Mouse (Mus musculus) spleen, postnatal 10 days (tissue): Measurements from ENCODE around the gene Itpr2.

Source experiments
- DNase-seq, 2 experiments: peaks; one replicate each; pipeline ENCODE4 v3.0.0; 2021 to 2022; ENCODE audit warnings: low spot score in 2 of 2

Gene Itpr2

GRCm38 (mm10) chr6:146501866-146502804 lies at the start of gene Itpr2:
Gene Itpr2, minus strand, starts transcription at chr6:146502223.
- peak; percentile 82 to 90 for DNase-seq

- no peak for DNase-seq
Observed at GRCm38 (mm10) chr6:146551326-146551725, 49.3 kb upstream of the Itpr2 start.

GRCm38 (mm10) chr6:146550421-146550820 lies 48.4 kb upstream of the Itpr2 start:
- DNase-seq: no peak

GRCm38 (mm10) chr6:146545289-146545865 lies 43.4 kb upstream of the Itpr2 start:
- no peak for DNase-seq

- no peak for DNase-seq
Observed at GRCm38 (mm10) chr6:146544622-146545021, 42.6 kb upstream of the Itpr2 start.

GRCm38 (mm10) chr6:146540386-146540785 lies 38.4 kb upstream of the Itpr2 start:
- DNase-seq: no peak

- no peak for DNase-seq
Observed at GRCm38 (mm10) chr6:146538661-146539060, 36.6 kb upstream of the Itpr2 start.

- DNase-seq: no peak
Observed at GRCm38 (mm10) chr6:146538071-146538470, 36.0 kb upstream of the Itpr2 start.

GRCm38 (mm10) chr6:146537111-146537510 lies 35.1 kb upstream of the Itpr2 start:
- DNase-seq: no peak

- no peak for DNase-seq
Observed at GRCm38 (mm10) chr6:146535501-146535900, 33.5 kb upstream of the Itpr2 start.

- DNase-seq: no peak
Observed at GRCm38 (mm10) chr6:146533146-146533545, 31.1 kb upstream of the Itpr2 start.

GRCm38 (mm10) chr6:146530769-146531168 lies 28.7 kb upstream of the Itpr2 start:
- no peak for DNase-seq

- DNase-seq: no peak
Observed at GRCm38 (mm10) chr6:146530363-146530762, 28.3 kb upstream of the Itpr2 start.

- DNase-seq: no peak
Observed at GRCm38 (mm10) chr6:146527537-146527936, 25.5 kb upstream of the Itpr2 start.

- no peak for DNase-seq
Observed at GRCm38 (mm10) chr6:146525500-146525899, 23.5 kb upstream of the Itpr2 start.

GRCm38 (mm10) chr6:146521456-146522245 lies 19.6 kb upstream of the Itpr2 start:
- DNase-seq: no peak

GRCm38 (mm10) chr6:146519019-146519418 lies 17.0 kb upstream of the Itpr2 start:
- DNase-seq: no peak

- DNase-seq: no peak
Observed at GRCm38 (mm10) chr6:146515936-146516335, 13.9 kb upstream of the Itpr2 start.

- DNase-seq: peak in 1 of 2 experiments; percentile 60
Observed at GRCm38 (mm10) chr6:146514531-146514948, 12.5 kb upstream of the Itpr2 start.

GRCm38 (mm10) chr6:146513899-146514298 lies 11.9 kb upstream of the Itpr2 start:
- DNase-seq: no peak

- DNase-seq: no peak
Observed at GRCm38 (mm10) chr6:146513384-146513783, 11.4 kb upstream of the Itpr2 start.

GRCm38 (mm10) chr6:146511511-146511910 lies 9.5 kb upstream of the Itpr2 start:
- peak in 1 of 2 experiments; percentile 32 for DNase-seq
